Mouse (Mus musculus) spleen, postnatal 14 days (tissue): ENCODE data around the gene Slc4a1.
A peak's percentile ranks its signal among the peaks of the same experiment; 100 is the strongest.
"Not testable (repeated sequence)": the region's sequence is repeated elsewhere in the genome, so short reads cannot be mapped to it uniquely, and the experiment has no call there.

Experiments
- DNase-seq, 2 experiments: peaks; one replicate each; pipeline ENCODE4 v3.0.0; 2021 to 2022; ENCODE audit warnings: low spot score in 2 of 2

Gene Slc4a1

GRCm38 (mm10) chr11:102399107-102399506 lies 33.1 kb upstream of the Slc4a1 start:
- DNase-seq: no peak

GRCm38 (mm10) chr11:102398007-102398825 lies 32.2 kb upstream of the Slc4a1 start:
- no peak for DNase-seq

DNA sequence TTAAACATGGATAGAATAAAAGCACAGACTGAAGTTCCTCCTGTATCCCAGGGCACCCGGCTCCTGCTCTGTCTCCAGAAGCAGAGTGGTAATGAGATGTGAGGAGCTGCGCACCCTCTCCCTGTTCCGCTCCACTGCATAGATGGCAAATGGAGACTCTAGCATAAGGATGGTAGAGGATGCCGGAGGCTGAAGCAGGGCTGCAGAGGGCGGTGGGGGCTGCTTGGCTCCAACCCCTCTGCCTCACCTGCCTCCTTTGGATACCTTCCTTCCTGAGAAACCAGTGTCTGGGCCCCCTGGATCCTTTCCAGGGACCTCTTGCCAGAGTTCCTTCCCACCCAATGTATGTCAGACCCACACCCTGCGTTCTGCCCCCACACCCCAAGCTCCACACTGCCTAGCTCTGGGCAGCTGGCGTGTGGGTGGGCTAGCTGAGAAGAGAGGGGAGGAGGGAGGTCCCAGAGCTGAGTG lies 30.7 kb upstream of the Slc4a1 start:
- DNase-seq: no peak

DNA sequence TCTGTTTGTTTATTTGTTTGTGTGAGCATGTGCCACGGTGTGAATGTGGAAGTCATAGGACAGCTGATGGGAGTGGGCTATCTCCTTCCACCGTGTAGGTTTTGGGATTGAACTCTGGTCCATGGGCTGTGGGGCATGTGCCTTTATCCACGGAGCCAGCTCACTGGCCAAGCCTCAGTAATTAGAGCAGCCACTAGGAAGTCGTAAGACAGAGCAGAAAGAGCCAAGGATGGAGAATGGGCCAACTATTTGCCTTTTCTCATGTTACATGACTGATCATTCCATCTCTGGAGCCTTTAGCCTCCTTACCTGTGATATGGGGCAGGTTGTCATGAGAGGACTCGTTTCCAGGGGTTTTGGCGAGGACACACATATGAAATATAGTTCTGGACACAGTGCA lies 30.3 kb upstream of the Slc4a1 start:
- no peak for DNase-seq

DNA sequence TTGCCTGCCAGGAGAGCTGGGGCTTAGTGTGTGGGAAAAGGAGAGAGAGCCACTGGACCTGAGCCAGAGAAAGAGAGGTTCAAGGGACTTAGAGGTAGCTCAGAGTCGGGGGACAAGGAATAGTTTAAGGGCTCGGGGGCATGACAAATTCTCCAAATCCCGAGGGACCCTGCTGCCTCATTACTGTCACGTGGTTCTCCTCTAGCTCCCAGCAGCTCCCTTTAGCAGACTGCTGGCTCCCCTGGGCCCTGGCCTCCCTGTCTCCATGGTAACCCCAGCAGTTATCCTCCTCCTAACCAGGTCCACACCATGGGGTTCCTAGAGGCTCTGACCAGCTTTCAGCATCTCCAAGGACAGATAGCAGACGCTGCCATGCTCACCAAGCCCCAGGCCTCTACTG lies 29.2 kb upstream of the Slc4a1 start:
- DNase-seq: no peak

DNA sequence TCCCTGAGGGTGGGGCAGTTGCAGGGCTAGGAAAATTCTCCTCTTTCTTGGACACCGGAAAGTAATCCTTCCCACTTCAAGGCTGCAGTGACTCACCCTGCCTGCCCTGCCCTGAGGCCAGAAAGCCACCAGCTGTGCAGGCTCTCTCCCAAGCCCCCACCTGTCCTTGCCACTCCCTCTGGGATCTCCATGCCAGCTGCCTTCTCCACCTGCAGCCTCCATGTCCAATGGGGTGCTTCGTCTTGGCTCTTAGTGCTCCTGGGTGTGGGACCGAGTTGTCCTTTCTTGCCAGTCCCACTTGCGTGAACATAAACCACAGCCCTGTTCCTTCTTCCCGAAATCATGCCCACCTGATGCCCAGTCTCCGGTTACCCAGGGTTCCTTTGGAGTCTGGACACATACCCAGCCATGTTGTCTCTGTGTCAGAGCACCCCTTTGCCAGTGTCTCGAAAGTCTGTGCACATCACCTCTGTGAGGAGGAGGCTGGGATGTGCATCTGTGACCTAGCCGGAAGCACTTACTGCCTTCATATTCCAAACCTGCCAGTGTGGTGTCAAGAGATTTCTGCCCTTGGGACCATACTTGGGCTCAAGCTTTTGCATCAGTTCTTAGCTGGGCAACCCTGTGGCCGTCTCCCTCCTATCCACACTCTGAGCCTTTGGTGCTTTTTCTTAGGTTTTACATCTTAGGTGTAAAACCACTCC lies 28.6 kb upstream of the Slc4a1 start:
- no peak for DNase-seq

GRCm38 (mm10) chr11:102393719-102394420 lies 27.9 kb upstream of the Slc4a1 start:
- no peak for DNase-seq

DNA sequence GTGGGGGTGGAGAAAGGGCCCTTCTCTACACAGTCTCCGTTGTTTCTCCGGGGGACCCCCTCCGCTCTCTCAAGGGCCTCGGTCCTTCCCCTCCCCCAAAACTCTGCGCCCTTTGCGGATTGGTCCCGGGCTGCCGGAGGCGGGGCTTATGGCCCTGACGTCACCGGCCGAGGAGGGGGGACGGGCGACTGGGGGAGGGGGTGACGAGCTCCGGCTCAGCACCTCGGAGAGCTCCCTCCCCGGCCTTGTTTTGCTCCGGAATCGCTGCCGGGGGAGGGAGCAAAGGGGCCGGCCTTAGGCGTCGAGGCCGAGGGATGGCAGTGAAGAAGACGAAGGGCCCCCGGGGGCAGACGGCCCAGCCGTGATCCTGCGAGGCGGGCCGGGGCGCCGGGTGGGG lies 27.2 kb upstream of the Slc4a1 start, which contains the start of gene Rundc3a:
Gene Rundc3a (plus strand): TSS at position 166 of the 397 bp plus-strand sequence.
- peak; percentile 57 to 74 for DNase-seq

GRCm38 (mm10) chr11:102392441-102393237 lies 26.6 kb upstream of the Slc4a1 start:
- no peak for DNase-seq

DNA sequence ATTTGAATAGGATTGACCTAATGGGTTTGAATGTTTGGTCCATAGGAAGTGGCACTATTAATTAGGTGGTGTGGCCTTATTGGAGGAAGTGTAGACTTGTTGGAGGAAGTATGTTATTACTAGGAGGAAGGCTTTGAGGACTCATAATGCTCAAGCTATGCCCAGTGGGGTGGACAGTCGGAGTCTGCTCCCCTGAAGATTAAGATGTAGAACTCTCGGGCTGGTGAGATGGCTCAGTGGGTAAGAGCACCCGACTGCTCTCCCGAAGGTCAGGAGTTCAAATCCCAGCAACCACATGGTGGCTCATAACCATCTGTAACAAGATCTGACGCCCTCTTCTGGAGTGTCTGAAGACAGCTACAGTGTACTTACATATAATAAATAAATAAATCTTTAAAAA lies 23.4 kb upstream of the Slc4a1 start:
- DNase-seq: not testable (repeated sequence)

- DNase-seq: no peak
Measured at GRCm38 (mm10) chr11:102386121-102386520, 20.1 kb upstream of the Slc4a1 start.

DNA sequence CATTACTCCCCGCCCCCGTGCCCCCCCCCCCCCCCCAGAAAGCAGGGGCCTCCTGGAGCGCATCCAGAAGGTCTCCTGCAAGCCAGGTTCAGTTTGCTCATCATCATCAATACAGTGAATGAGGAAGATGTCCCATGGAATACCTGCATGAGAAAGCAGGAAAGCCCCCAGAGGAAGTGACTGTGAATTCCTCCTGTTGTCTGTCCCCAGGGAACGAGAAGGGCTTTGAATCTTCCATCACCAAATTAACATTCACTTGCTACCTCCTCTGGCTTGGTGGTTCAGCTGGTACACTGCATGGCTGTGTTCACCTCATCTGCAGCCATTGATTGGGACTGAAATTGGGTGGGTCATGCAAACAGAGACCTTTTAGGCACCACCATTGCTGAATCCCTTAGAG lies 19.1 kb upstream of the Slc4a1 start:
- DNase-seq: no peak

DNA sequence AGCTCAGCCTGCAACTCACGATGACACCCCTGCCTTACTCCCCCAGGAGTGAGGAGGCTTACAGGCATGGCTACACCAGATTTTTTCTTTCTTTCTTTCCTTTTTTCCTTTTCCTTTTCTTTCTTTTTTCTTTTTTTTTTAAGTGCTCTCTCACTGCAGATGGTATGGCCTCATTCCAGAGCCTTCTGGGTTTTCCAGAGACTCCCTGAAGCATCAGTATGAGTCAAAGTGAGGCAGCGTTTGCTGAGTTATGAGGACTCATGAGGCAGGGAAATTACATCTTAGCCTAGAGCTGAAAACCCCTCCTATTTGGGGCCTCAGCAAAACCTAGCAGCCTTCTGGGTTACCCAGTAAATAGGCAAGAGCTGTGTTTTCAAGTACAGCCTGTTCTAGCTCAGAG lies 18.4 kb upstream of the Slc4a1 start:
- no peak for DNase-seq

GRCm38 (mm10) chr11:102383365-102384136 lies 17.5 kb upstream of the Slc4a1 start:
- DNase-seq: no peak

DNA sequence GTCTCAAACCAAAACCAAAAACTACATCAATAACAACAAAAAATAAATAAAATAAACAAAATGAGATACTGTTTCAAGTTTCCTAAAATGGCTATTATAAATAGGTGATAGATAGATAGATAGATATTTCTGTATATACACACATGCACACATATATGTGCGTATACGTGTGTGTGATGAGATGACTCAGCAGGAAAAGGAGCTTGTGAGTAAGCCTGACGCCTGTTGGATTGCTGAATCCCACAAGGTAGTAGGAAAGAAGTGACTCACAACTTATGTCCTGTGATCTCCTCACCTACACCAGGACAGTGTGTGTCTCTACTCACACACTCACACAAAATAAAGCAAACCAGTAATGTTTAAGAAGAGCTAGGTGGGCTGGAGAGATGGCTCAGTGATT lies 16.8 kb upstream of the Slc4a1 start:
- DNase-seq: no peak

GRCm38 (mm10) chr11:102381341-102382100 lies 15.5 kb upstream of the Slc4a1 start:
- no peak for DNase-seq

- no peak for DNase-seq
Measured at GRCm38 (mm10) chr11:102380091-102380490, 14.1 kb upstream of the Slc4a1 start.

DNA sequence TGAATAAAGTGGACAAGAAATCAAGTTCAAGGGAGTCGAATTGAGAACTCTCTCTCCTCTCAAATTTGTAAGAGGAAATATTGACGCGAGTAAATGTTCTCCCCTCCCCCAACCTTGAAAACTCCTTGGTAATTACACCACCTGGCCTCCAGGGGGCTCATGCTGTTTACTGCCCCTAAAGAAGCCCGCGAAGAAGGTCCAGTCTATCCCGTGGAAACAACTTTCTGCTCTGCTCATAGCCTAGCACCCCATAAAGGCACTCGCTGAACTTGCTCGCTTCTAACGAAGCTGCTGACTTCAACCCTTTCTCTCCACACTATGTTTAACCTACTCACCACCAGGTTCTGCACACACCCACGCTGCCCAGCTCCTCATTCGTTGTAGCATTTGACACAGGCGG lies 11.2 kb upstream of the Slc4a1 start:
- peak in 1 of 2 experiments; percentile 17 for DNase-seq

DNA sequence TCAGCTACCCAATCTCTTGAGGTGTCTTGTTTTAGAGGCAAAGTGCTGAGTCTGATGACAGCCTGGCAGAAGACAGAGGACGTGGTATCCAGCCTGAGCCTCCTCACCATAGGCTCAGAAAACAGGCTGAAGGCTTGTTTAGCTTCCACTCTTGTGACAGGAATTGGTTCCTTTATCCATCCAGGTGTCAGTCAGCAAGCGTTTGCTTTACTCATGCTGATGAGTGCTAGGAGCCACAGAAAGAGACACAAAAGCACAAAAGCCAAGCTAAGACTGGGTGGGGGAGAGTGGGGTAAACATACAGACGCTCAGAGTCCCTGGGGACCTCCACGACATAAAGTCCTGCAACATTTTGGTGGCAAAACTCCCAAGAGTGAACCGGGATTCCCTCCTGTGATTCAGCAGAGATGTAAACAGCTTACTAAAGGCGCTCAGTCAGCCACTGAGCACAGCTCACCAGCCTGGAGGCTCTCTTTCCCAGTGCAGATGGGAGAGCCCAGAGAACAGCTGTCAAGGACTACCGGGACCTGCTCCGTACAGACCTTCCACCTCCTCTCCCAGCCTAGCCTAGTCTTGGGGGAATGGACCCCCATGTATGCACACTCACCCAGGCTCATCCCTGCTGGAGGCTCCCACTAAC lies 10.3 kb upstream of the Slc4a1 start:
- DNase-seq: peak in 1 of 2 experiments; percentile 25
